ENCODE assay signal across 25 mouse cellular contexts in the genomic region with DNA sequence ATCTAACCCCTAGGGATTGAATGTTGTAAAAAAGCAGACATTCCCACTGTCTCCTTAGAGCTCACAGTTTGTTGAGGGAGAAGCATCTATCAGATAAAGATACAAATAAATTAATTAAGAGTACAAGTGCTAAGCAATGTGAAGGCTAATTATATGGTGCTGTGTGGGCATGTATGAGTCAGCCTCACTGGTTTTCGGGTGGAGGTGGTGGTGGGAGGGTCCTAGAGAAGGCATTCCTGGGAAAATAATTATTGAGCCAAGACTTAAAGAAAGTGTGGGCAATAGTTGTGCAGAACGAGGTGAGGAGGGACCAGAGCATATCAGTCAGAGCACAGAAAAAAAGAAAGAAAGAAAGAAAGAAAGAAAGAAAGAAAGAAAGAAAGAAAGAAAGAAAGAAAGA.
"Had no signal": no experiment of that assay in that cellular context is flagged by ENCODE, and none has a peak within 500 bp of the region (broad histone marks: within the 10 kb centered on the region; RNA-seq: fewer than 3 reads in every experiment).

No protein-coding gene starts in this region.

- H3K4me3 ChIP-seq: gastrocnemius, adult 2 months; heart, embryonic 10.5 days; heart, embryonic 12.5 days; hindbrain, embryonic 10.5 days; hindbrain, embryonic 12.5 days; intestine, embryonic 15.5 days; layer of hippocampus, adult 2 months; limb, embryonic 12.5 days; liver, embryonic 13.5 days; liver, embryonic 15.5 days had no signal

- H3K27ac ChIP-seq: gastrocnemius, adult 2 months; heart, embryonic 10.5 days; hindbrain, embryonic 10.5 days; hindbrain, embryonic 12.5 days; hindbrain, embryonic 14.5 days; intestine, embryonic 15.5 days; layer of hippocampus, adult 2 months; limb, embryonic 12.5 days; liver, embryonic 13.5 days; liver, embryonic 15.5 days had no signal

- DNase-seq: gastrocnemius, adult 2 months; gastrocnemius, postnatal 10 days; gastrocnemius, postnatal 25 days; heart, adult 18-20 months; heart, postnatal 10 days; heart, postnatal 4 days; kidney, adult 18-20 months; kidney, adult 8-10 months; kidney, postnatal 10 days; kidney, postnatal 25 days; kidney, postnatal 4 days; liver; liver, embryonic 13.5 days had no signal

- ATAC-seq: hindbrain, embryonic 16.5 days; inflammation-experienced regulatory T-cells, adult 6 months; intestine, embryonic 15.5 days; intestine, postnatal 0 days had no signal
